Mouse (Mus musculus) MEL (cell line): Measurements from ENCODE around the gene Nhsl2. TPM values are rescaled to one million over a fixed set of nuclear protein-coding genes. Genes with fewer than 3 reads are reported as not detected.

Experiments
- DNase-seq: peaks from one replicate; pipeline ENCODE4 v3.0.0; 2011; ENCODE audit warnings: low read depth, low spot score
- H3K27ac ChIP-seq: 2 replicates; pipeline ENCODE4 v1.5.1; 2012; ENCODE audit warnings: low read depth, mild to moderate bottlenecking, control low read depth, low read length, moderate library complexity; ENCODE audit not compliant: control insufficient read depth
- H3K27me3 ChIP-seq, 2 experiments: fragments of 150-350 bp in 1 of 2; sonication (generic) in 1 of 2; 2 replicates each; pipeline ENCODE4 v1.6.1; 2012; ENCODE audit warnings: low read length in 2 of 2, mild to moderate bottlenecking in 2 of 2, improper control_type of control experiment in 1 of 2, moderate library complexity in 1 of 2; ENCODE audit not compliant: insufficient read depth in 2 of 2, control insufficient read depth in 1 of 2
- H3K36me3 ChIP-seq, 2 experiments: 2 replicates each; pipeline ENCODE4 v1.6.1; 2012 to 2014; ENCODE audit warnings: low read length in 2 of 2, improper control_type of control experiment in 1 of 2, inconsistent platforms in 1 of 2, mild to moderate bottlenecking in 1 of 2; ENCODE audit not compliant: insufficient read depth in 2 of 2, control insufficient read depth in 1 of 2
- H3K4me1 ChIP-seq, 2 experiments: fragments of 150-350 bp in 1 of 2; sonication (generic) in 1 of 2; 2 replicates each; pipeline ENCODE4 v1.6.1; 2012; ENCODE audit warnings: low read length in 2 of 2, improper control_type of control experiment in 1 of 2, mild to moderate bottlenecking in 1 of 2; ENCODE audit not compliant: insufficient read depth in 2 of 2, control insufficient read depth in 1 of 2
- H3K4me3 ChIP-seq, 2 experiments: fragments of 150-350 bp in 1 of 2; sonication (generic) in 1 of 2; 2 replicates each; pipeline ENCODE4 v1.5.1; 2012; ENCODE audit warnings: low read depth in 2 of 2, low read length in 2 of 2, mild to moderate bottlenecking in 2 of 2, moderate library complexity in 2 of 2, control low read depth in 1 of 2, improper control_type of control experiment in 1 of 2; ENCODE audit not compliant: control insufficient read depth in 1 of 2, insufficient read depth in 1 of 2
- H3K79me2 ChIP-seq: 2 replicates; pipeline ENCODE4 v1.6.1; 2012; ENCODE audit warnings: mild to moderate bottlenecking, low read length, moderate library complexity; ENCODE audit not compliant: control insufficient read depth, poor library complexity, insufficient read depth
- H3K9ac ChIP-seq: 2 replicates; pipeline ENCODE4 v1.6.1; 2012; ENCODE audit warnings: low read depth, mild to moderate bottlenecking, control low read depth, low read length, moderate library complexity; ENCODE audit not compliant: control insufficient read depth, poor library complexity, severe bottlenecking
- H3K9me3 ChIP-seq: fragments of 150-350 bp; sonication (generic); replicated peaks from 2 replicates; pipeline ENCODE4 v1.6.1; 2012; ENCODE audit warnings: mild to moderate bottlenecking, low read length, improper control_type of control experiment, moderate library complexity; ENCODE audit not compliant: insufficient read depth
- BHLHE40 ChIP-seq: IDR thresholded peaks from 2 replicates; pipeline ENCODE4 v1.6.1; 2012; ENCODE audit warnings: low read depth, mild to moderate bottlenecking, inconsistent platforms, low read length, improper control_type of control experiment, borderline replicate concordance
- E2F4 ChIP-seq: IDR thresholded peaks from 2 replicates; pipeline ENCODE4 v1.6.1; 2011; ENCODE audit warnings: low read depth, low read length, improper control_type of control experiment, borderline replicate concordance
- ETS1 ChIP-seq: IDR thresholded peaks from 2 replicates; pipeline ENCODE4 v1.6.1; 2012; ENCODE audit warnings: low read depth, mild to moderate bottlenecking, inconsistent platforms, low read length, improper control_type of control experiment, moderate library complexity
- JUND ChIP-seq: IDR thresholded peaks from 2 replicates; pipeline ENCODE4 v1.6.1; 2011; ENCODE audit warnings: low read depth, mild to moderate bottlenecking, improper control_type of control experiment, low read length
- MAZ ChIP-seq: IDR thresholded peaks from 2 replicates; pipeline ENCODE4 v1.6.1; 2012; ENCODE audit warnings: low read depth, mild to moderate bottlenecking, inconsistent platforms, low read length, improper control_type of control experiment
- MEF2A ChIP-seq: IDR thresholded peaks from 2 replicates; pipeline ENCODE4 v1.6.1; 2014; ENCODE audit warnings: low read depth, mild to moderate bottlenecking, inconsistent platforms, low read length, improper control_type of control experiment; ENCODE audit not compliant: poor library complexity, insufficient replicate concordance, severe bottlenecking; ENCODE audit errors: extremely low read depth
- MXI1 ChIP-seq: IDR thresholded peaks from 2 replicates; pipeline ENCODE4 v1.6.1; 2011; ENCODE audit warnings: mild to moderate bottlenecking, low read depth, low read length, improper control_type of control experiment
- MYC ChIP-seq: IDR thresholded peaks from 2 replicates; pipeline ENCODE4 v1.6.1; 2011; ENCODE audit warnings: low read depth, mild to moderate bottlenecking, low read length, improper control_type of control experiment, moderate library complexity
- POLR2A ChIP-seq, 2 experiments: IDR thresholded peaks; 2 replicates each; pipeline ENCODE4 v1.6.1; 2011 to 2012; ENCODE audit warnings: low read length in 2 of 2, mild to moderate bottlenecking in 2 of 2, control low read depth in 1 of 2, improper control_type of control experiment in 1 of 2, low read depth in 1 of 2, moderate library complexity in 1 of 2; ENCODE audit not compliant: control insufficient read depth in 1 of 2, insufficient read depth in 1 of 2, poor library complexity in 1 of 2
- POLR2AphosphoS2 ChIP-seq: IDR thresholded peaks from 2 replicates; pipeline ENCODE4 v1.6.1; 2011; ENCODE audit warnings: low read length, improper control_type of control experiment
- POLR2AphosphoS5 ChIP-seq: IDR thresholded peaks from 2 replicates; pipeline ENCODE4 v1.6.1; 2012; ENCODE audit warnings: low read depth, borderline replicate concordance, mild to moderate bottlenecking, inconsistent platforms, low read length, moderate library complexity, mixed read lengths
- RAD21 ChIP-seq: IDR thresholded peaks from 2 replicates; pipeline ENCODE4 v1.6.1; 2011; ENCODE audit warnings: mild to moderate bottlenecking, low read depth, low read length, improper control_type of control experiment
- SIN3A ChIP-seq: IDR thresholded peaks from 2 replicates; pipeline ENCODE4 v1.6.1; 2012; ENCODE audit warnings: low read length, improper control_type of control experiment, inconsistent platforms
- TAL1 ChIP-seq: IDR thresholded peaks from 2 replicates; pipeline ENCODE4 v1.6.1; 2012; ENCODE audit warnings: mild to moderate bottlenecking, inconsistent platforms, low read length, moderate library complexity, mixed read lengths
- TBP ChIP-seq: IDR thresholded peaks from 2 replicates; pipeline ENCODE4 v1.8.0; 2011; ENCODE audit warnings: low read depth, low read length, improper control_type of control experiment
- USF2 ChIP-seq, 2 experiments: IDR thresholded peaks; 2 replicates each; pipeline ENCODE4 v1.6.1; 2011 to 2012; ENCODE audit warnings: improper control_type of control experiment in 2 of 2, low read length in 2 of 2, borderline replicate concordance in 1 of 2, inconsistent platforms in 1 of 2, low read depth in 1 of 2, mild to moderate bottlenecking in 1 of 2; ENCODE audit not compliant: insufficient read depth in 1 of 2
- ZMIZ1 ChIP-seq: IDR thresholded peaks from 2 replicates; pipeline ENCODE4 v1.6.1; 2012; ENCODE audit warnings: low read depth, mild to moderate bottlenecking, inconsistent platforms, low read length, improper control_type of control experiment, moderate library complexity
- ZNF384 ChIP-seq: IDR thresholded peaks from 2 replicates; pipeline ENCODE4 v1.6.1; 2012; ENCODE audit warnings: low read depth, mild to moderate bottlenecking, inconsistent platforms, low read length, improper control_type of control experiment
- polyA plus RNA-seq, 2 experiments: library from polyadenylated mRNA; stranded (reverse) in 1 of 2; unstranded in 1 of 2; fragments of >175 nt in 1 of 2; fragments of >200 nt in 1 of 2; gene quantifications; 2 replicates each; pipeline versions ENCODE4 v1.2.1 to v1.2.4; 2012; ENCODE audit warnings: low replicate concordance in 2 of 2, low read depth in 1 of 2; ENCODE audit not compliant: insufficient read length in 2 of 2, insufficient read depth in 1 of 2, missing spikeins in 1 of 2
- total RNA-seq: library from RNA; depleted of rRNA; stranded (reverse); fragments of 300-350 nt; gene quantifications from 2 replicates; pipeline ENCODE4 v1.2.3, GENCODE M21; 2012

Nhsl2 gene
- total and polyA plus RNA-seq, 3 experiments: 0.01 to 0.23 TPM; not detected in 1

DNA sequence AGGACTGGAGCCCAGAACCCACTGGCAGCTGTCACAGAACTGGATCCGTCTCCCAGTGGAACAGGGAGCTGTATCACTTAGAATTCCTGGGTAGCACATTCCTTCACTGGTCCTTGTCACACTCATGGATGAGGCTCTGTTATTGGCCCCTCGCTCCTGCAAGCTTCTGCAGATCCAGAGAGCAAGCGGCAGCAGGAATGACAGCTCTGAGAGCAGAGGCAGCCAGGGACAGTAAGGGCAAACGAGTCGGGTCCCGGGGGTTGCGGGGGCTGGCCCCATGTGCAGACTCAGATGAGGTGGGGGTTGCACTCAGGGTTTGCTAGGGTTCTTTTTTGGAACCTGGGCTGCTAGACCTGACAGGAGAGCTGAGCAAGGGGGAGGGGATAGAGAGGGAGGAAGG is 155.2 kb downstream of the Nhsl2 start:
- H3K4me1 ChIP-seq: no peaks in the 10 kb centered on the region
- no peaks in the 10 kb centered on the region for H3K27me3 ChIP-seq
- H3K9me3 ChIP-seq: no peaks in the 10 kb centered on the region
- no peaks in the 10 kb centered on the region for H3K79me2 ChIP-seq
- H3K27ac ChIP-seq: no peak overlapping the region
- no peak for DNase-seq
- TF ChIP-seq SIN3A: no peak
- no peak for TF ChIP-seq USF2 (IDR thresholded peaks at IDR 0.05; ENCODE audit: borderline replicate concordance in 1 of 2, insufficient read depth in 1 of 2, low read depth in 1 of 2, low read length in 2 of 2)
- TF ChIP-seq MAZ: no peak
- TF ChIP-seq JUND: no peak
- TF ChIP-seq ZNF384: no peak
- H3K36me3 ChIP-seq: no peaks in the 10 kb centered on the region
- no peak overlapping the region for H3K9ac ChIP-seq
- H3K4me3 ChIP-seq: no peak overlapping the region

DNA sequence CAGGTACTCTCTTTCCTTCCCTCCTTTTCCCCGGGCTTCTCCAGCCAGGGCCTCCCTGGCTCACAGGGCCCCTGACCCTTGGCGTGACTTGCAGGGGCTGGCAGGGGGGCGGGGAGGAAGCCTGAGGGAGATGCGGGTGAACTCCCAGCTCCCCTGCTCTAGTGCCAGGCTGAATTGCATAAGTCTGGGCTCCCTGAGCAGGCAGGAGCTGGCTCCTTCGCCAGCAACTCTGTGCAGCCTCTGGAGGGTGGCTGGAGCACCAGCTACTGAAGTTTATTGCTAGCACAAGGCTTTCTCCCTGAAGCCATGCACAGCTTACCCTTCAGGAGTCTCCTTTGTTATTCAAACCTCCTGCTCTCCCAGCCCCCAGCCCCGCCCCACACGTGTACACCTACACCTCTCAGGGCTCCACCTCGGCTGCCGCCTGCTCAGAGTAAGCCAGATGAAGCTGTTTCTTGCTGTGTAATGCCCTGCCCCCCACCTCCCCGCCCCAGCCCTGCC is 156.0 kb downstream of the Nhsl2 start:
- TF ChIP-seq TBP (no peak), BHLHE40 (no peak), MEF2A (no peak), MYC (no peak), TAL1 (no peak), RAD21 (no peak), E2F4 (no peak), ETS1 (no peak), POLR2A (IDR thresholded peaks at IDR 0.05; ENCODE audit: control insufficient read depth in 1 of 2, insufficient read depth in 1 of 2, low read depth in 1 of 2, low read length in 2 of 2, poor library complexity in 1 of 2) (no peak), POLR2AphosphoS2 (no peak), ZMIZ1 (no peak), POLR2AphosphoS5 (no peak), MXI1 (no peak)
- H3K36me3 ChIP-seq: no peaks in the 10 kb centered on the region
- H3K9me3 ChIP-seq: no peaks in the 10 kb centered on the region
- no peak overlapping the region for H3K27ac ChIP-seq
- H3K79me2 ChIP-seq: no peaks in the 10 kb centered on the region
- no peak for DNase-seq
- no peaks in the 10 kb centered on the region for H3K4me1 ChIP-seq
- no peak overlapping the region for H3K9ac ChIP-seq
- H3K27me3 ChIP-seq: no peaks in the 10 kb centered on the region
- H3K4me3 ChIP-seq: no peak overlapping the region
